Mouse (Mus musculus) spleen, adult 18-20 months (tissue): ENCODE measurements around the gene Cdrt4.

ENCODE experiments used
- DNase-seq, 2 experiments: peaks; one replicate each; pipeline ENCODE4 v3.0.0; 2022; ENCODE audit warnings: mixed read lengths in 2 of 2

Gene Cdrt4

GRCm38 (mm10) chr11:62945514-62945913, 5.5 kb upstream of the Cdrt4 start:
- no peak for DNase-seq

- no peak for DNase-seq
Measured at GRCm38 (mm10) chr11:62949548-62949947, 1.4 kb upstream of the Cdrt4 start.

- DNase-seq: no peak
Measured at GRCm38 (mm10) chr11:62954766-62955165, 3.8 kb downstream of the Cdrt4 start.

DNA sequence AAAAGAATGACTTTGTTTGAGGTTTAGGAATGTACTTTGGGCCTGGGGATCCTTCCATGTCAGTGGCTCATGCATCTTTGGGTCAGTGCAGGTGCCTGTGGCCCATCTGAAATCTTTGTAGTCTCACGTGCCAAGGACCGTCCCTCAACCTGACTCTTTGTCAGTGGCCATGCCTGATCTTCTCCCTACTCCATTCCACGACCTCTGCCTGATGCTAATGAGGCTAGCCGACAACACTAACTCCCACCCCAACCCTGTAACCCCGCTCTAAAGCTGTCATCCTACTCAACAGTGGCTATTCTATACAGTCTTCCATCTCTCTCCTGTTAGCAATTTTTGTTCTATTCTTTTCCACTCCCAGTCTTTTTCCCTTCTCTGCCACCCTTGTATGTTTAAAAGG, 4.2 kb downstream of the Cdrt4 start:
- no peak for DNase-seq

GRCm38 (mm10) chr11:62955776-62956175, 4.8 kb downstream of the Cdrt4 start:
- no peak for DNase-seq

- DNase-seq: no peak
Measured at GRCm38 (mm10) chr11:62957626-62958180, 6.7 kb downstream of the Cdrt4 start.

- DNase-seq: no peak
Measured at GRCm38 (mm10) chr11:62963292-62963691, 12.3 kb downstream of the Cdrt4 start.

DNA sequence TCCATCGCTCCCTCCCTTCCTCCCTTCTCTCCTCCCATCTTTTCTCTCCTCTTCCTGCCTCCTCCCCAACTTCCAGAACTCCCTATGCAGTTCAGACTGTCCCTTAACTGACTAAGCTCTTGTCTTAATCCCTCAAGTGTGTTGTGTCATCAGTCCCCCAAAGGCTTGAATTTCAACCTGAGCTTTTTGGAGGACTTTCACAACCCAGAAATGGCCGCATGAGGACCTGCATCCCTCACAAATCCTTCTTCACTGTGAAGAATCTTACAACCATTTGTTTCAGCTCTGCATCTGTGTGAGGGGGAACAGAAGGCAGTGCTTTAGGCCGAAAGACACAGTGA, 15.4 kb downstream of the Cdrt4 start:
- DNase-seq: no peak

DNA sequence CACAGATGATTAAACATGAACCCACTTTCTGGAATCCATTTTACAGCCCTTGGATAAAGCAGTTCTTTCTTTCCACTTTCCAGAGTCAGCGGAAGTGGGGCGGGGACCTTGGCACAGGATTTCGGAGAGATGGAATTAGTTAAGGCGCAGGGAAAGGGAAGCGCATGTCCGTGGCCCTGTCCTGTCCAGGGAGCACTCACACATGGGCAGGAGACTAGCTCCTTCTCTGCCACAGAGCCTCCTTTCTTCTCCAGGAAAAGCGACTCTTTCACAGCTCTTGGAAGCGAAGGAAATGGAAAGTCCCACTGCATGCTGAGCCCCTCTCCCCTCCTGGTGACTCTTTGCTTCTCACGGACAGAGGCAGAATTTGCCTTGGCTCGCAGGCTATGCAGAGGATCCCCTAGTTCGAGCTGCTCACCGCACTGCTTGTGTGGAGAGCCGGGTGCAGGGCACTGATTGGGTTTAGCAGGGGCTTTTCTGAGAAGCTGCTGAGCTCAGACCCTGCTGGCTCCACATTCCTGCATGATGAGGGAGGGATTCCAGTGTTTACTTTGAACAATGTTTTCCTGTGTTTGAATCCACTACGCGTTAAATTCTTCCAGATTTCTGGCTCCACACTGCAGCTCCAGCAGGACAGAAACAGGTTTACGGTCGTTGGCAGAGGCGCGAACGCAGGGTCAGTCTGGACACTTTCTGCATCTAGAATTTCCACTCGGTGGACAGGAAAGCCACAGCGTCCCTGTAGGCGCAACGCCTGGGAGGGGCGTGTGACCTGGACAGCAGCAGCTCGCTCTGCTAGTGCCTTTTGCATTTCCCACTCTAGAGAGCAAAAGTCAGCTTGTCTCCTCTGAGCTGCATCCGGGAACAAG, 16.0 kb downstream of the Cdrt4 start:
- DNase-seq: no peak

DNA sequence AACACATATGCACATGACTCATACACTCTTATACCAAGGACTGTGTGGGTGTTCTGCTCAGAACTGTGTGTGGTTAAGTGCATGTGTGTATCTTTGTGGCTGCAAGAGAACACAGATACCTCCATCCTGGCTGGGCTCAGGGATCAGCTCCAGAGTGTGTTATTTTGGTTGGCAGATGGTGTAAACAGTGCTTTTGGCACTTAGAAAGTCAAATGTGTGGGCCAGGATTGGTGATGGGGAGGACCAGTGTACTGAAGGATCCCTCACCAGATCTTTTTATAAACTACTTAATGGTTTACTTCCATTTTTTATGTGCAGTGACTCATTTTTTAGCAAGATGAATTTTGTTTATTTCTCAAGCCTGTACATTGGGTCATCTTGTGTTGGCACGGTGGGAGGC, 26.2 kb downstream of the Cdrt4 start:
- no peak for DNase-seq

DNA sequence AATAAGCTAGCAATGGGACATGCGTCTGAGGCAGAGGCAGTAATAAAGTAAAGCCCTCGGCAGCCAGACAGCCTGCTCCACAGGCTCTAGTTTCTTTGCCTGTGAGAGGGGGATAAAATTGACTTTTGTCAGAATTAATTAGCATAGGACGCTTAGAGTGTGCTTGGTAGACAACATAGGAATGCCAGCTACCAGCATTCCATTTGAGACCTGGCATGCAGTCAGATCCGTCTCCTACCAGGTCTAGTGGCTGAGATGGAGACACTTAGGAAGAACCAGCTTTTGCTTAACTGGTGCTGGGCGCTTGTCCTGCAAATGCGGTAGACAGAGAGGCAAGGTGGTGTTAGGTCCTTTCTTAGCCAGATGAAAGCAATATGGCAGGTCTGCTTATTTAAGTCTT, 27.9 kb downstream of the Cdrt4 start:
- no peak for DNase-seq

- DNase-seq: no peak
Measured at GRCm38 (mm10) chr11:62981729-62982128, 30.7 kb downstream of the Cdrt4 start.

DNA sequence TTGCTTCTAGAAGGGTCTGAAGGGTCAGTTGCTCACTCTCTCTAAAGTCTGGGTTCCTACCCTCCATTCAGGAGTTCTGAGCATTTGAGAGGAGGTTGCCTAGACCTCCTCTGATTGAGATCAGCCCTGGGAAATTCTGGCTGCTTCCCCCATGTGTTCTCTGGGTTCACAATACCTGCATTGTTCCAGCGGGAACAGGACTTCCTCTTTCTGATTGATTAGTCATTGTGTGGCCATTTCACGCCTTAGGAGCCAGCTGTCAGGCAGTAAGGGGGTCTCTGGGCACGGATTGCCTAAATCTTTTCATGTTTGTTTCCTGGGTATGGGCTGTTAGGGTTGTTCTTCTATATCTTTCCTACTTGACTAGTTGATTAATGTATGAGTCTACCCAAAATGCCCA, 32.8 kb downstream of the Cdrt4 start:
- DNase-seq: no peak

- no peak for DNase-seq
Measured at GRCm38 (mm10) chr11:62984365-62984764, 33.4 kb downstream of the Cdrt4 start.

GRCm38 (mm10) chr11:62985075-62985474, 34.1 kb downstream of the Cdrt4 start:
- no peak for DNase-seq

DNA sequence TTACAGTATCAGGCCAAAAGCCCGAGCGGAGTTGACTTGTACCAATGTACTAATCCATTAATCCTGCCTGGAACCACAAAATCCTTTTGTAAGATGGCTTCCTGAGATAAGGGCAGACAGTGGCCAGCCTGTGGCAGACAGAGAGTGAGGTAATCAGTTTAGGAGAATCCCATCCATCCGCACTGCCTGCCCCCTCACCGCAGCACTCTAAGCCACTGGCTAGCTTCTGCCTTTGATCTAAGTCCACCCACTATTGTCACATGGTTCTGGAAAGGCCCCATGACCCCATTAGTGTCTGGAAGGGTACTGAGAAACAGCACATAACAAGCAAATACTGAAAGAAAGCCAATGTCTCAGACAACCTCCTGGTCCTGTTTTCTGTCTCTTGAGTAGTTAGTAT, 35.6 kb downstream of the Cdrt4 start:
- DNase-seq: no peak

DNA sequence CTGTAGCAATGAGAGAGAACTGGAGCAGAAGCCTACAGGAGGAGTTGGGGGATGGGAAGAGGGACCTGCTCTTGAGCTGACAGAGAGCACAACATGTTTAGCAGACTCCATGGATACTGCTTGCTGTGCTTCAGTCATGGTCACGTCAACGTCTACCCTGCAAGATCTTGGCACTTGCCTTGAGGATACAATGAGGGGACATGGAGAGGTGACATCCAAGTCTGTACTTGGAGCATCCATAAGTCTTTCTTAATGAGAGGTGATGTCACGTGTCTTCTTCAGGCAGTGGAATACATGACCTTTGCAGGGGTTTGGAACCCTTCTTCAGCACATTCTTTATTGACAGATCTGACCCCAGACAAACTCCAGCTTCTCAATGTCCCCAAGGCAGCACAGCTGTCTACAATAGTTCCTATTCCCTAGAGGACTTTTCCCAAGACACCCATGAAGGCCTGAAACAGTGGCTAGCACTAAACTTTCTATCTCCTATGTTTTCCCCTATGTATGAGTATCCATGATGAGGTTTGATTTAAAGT, 39.2 kb downstream of the Cdrt4 start:
- DNase-seq: no peak

DNA sequence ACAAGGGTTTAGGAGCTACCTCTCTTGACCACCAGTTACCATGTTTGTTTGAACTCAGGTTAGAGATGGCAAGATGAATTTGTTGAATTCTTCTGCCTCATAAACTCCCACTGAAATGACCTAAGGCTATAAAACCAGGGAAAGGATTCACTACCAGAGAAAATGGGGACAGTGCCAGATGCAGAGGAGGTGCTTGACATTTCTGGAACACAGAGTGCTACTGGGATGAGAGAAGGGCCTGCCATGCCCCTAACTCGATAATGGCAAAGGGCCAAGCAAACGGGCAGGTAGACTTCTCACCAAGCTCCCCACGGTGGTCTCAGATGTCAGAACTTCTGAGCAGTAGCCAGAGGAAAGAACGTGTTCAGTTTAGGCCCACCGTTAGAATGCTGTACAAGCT, 39.8 kb downstream of the Cdrt4 start:
- no peak for DNase-seq

GRCm38 (mm10) chr11:62992545-62993242, 41.7 kb downstream of the Cdrt4 start:
- DNase-seq: no peak

DNA sequence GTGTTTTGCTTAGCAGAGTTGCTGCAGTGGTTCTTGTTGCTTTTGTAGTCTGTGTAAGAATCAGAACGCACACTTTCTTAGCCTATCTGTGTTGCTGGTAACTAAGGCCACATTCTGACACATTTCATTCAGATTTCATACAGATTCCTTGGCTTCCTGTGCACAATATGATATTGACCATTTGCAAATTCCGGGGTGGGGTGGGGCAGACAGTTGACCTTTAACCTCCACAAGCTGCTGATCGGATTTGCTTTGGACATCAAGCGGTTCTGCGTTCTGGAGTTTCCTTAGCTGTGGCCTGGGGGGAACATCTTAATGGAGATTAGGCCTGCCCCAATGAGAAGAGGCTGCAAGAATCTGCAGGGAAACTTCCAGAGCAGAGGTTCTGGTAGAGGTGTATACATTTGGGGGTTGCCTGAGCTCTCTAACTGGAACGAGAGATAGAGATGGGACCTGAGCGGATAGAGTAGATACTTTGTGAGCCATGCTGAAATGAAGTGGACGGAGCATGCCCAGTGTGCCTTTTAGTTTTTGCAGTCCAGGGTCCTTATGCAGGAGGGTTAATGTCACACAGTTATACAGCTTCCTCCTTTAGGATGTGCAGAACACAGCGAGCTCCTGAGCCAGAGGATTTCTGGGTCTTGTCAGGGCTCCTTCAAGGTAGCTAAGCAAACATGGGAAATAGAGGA, 44.2 kb downstream of the Cdrt4 start:
- no peak for DNase-seq

GRCm38 (mm10) chr11:62995755-62996521, 44.9 kb downstream of the Cdrt4 start:
- DNase-seq: no peak

DNA sequence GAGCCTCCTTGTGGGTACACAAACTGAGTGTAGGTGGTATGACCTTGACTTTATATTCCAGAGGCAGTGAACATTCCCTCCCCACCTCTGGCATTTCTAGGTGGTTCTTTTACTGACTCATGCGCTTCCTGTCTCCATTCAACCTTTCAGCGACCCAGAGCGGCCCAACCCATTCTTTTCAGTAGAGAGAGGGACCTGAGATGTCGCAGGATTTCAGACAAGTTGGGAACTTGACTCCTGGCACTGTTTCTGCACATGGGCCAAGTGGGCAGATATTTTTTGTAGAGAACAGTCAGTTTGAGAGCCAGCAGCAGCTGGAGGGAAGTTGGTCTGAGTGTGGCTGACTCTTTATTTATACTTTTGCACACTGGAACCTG, 45.5 kb downstream of the Cdrt4 start:
- DNase-seq: no peak
